Mouse (Mus musculus) intestine, embryonic 16.5 days (tissue): ENCODE results near the gene Swap70. TPM values are rescaled to one million over a fixed set of nuclear protein-coding genes. Genes with fewer than 3 reads are reported as not detected.

Source experiments
- ATAC-seq: fragments of 200-750 bp; cut with Nextera tagmentation; 2 replicates; pipeline ENCODE4 v1.8.0; 2017; ENCODE audit warnings: moderate TSS enrichment, moderate library complexity
- H3K27ac ChIP-seq: fragments of 300-500 bp; sonication (generic); 2 replicates; pipeline ENCODE4 v1.5.1; 2014; ENCODE audit warnings: mild to moderate bottlenecking, low read length
- H3K27me3 ChIP-seq: fragments of 300-500 bp; sonication (generic); replicated peaks from 2 replicates; pipeline ENCODE4 v1.6.1; 2014; ENCODE audit warnings: low read length, control low read depth, mixed read lengths; ENCODE audit not compliant: control insufficient read depth, insufficient read depth
- H3K36me3 ChIP-seq: fragments of 300-500 bp; sonication (generic); 2 replicates; pipeline ENCODE4 v1.6.1; 2014; ENCODE audit warnings: low read length, control low read depth; ENCODE audit not compliant: control insufficient read depth, insufficient read depth
- H3K4me1 ChIP-seq: fragments of 300-500 bp; sonication (generic); 2 replicates; pipeline ENCODE4 v1.6.1; 2014; ENCODE audit warnings: low read length, control low read depth, mixed read lengths; ENCODE audit not compliant: control insufficient read depth, insufficient read depth
- H3K4me2 ChIP-seq: fragments of 300-500 bp; sonication (generic); 2 replicates; pipeline ENCODE4 v1.6.1; 2014; ENCODE audit warnings: low read depth, low read length, control low read depth
- H3K4me3 ChIP-seq: fragments of 300-500 bp; sonication (generic); 2 replicates; pipeline ENCODE4 v1.5.1; 2014; ENCODE audit warnings: mild to moderate bottlenecking, low read length
- H3K9ac ChIP-seq: fragments of 300-500 bp; sonication (generic); 2 replicates; pipeline ENCODE4 v1.6.1; 2014; ENCODE audit warnings: low read depth, low read length
- H3K9me3 ChIP-seq: fragments of 300-500 bp; sonication (generic); 2 replicates; pipeline ENCODE4 v1.6.1; 2016; ENCODE audit warnings: low read length, control low read depth; ENCODE audit not compliant: control insufficient read depth
- WGBS: fragments of 180-500 bp; shearing (Covaris S2); extraction: QIAGEN DNeasy Blood & Tissue Kit; methylation state at CpG from one replicate; pipeline ENCODE4 v1.1.7; 2014; 5-methylcytosine and 5-hydroxymethylcytosine counted together
- polyA plus RNA-seq: library from polyadenylated mRNA; unstranded; fragments of >200 nt; fragmentation: Nextera tagmentation; extraction: Ambion mirVana; gene quantifications from 2 replicates; pipeline ENCODE4 v1.2.1, GENCODE M21; 2015

The Swap70 gene
- polyA plus RNA-seq, 1 experiment from 2014 or later = 28.4 TPM

GRCm38 (mm10) chr7:110286838-110287475 is 65.4 kb downstream of the Swap70 start:
- Histone ChIP-seq H3K36me3 (no peaks in the 10 kb centered on the region), H3K4me3 (no peak overlapping the region), H3K4me2 (no peak overlapping the region), H3K4me1 (peaks cover 11% of the 10 kb centered on the region; the same call in 1 of the 2 replicates), H3K27me3 (no peaks in the 10 kb centered on the region), H3K9ac (no peak overlapping the region), H3K9me3 (no peaks in the 10 kb centered on the region), H3K27ac (no peak overlapping the region)
- 9% methylated on average over 12 of the region's 12 CpGs for WGBS
- peak; percentile 83 for ATAC-seq

GRCm38 (mm10) chr7:110287476-110288071 is 66.1 kb downstream of the Swap70 start:
- WGBS = 63% methylated on average over 8 of the region's 8 CpGs
- peak; percentile 20; the same call in 1 of the 2 replicates for ATAC-seq
- H3K9ac ChIP-seq = no peak overlapping the region

GRCm38 (mm10) chr7:110288191-110288604 is 66.7 kb downstream of the Swap70 start:
- Histone ChIP-seq H3K27me3 (no peaks in the 10 kb centered on the region), H3K9ac (no peak overlapping the region), H3K4me2 (no peak overlapping the region), H3K27ac (peak overlapping the region; percentile 7; the same call in 1 of the 2 replicates), H3K4me1 (peaks cover 11% of the 10 kb centered on the region; the same call in 1 of the 2 replicates), H3K36me3 (no peaks in the 10 kb centered on the region), H3K9me3 (no peaks in the 10 kb centered on the region), H3K4me3 (no peak overlapping the region)
- WGBS = 82% methylated on average over 4 of the region's 4 CpGs
- peak; percentile 49; the same call in 1 of the 2 replicates for ATAC-seq

More at GRCm38 (mm10) chr7:110287476-110288071, 66.1 kb downstream of the Swap70 start:
- H3K4me1 ChIP-seq = peaks cover 11% of the 10 kb centered on the region; the same call in 1 of the 2 replicates
- no peak overlapping the region for H3K27ac ChIP-seq
- H3K4me2 ChIP-seq = no peak overlapping the region
- no peak overlapping the region for H3K4me3 ChIP-seq
- no peaks in the 10 kb centered on the region for H3K36me3 ChIP-seq
- no peaks in the 10 kb centered on the region for H3K9me3 ChIP-seq
- H3K27me3 ChIP-seq = no peaks in the 10 kb centered on the region

GRCm38 (mm10) chr7:110288731-110289191 is 67.2 kb downstream of the Swap70 start:
- WGBS = 63% methylated on average over 6 of the region's 6 CpGs
- Histone ChIP-seq H3K9ac (no peak overlapping the region), H3K36me3 (no peaks in the 10 kb centered on the region), H3K4me2 (no peak overlapping the region), H3K27ac (peak overlapping the region; percentile 73), H3K9me3 (no peaks in the 10 kb centered on the region), H3K4me3 (no peak overlapping the region), H3K27me3 (no peaks in the 10 kb centered on the region), H3K4me1 (peaks cover 11% of the 10 kb centered on the region; the same call in 1 of the 2 replicates)
- ATAC-seq = peak; percentile 56; the same call in 1 of the 2 replicates

GRCm38 (mm10) chr7:110289647-110290046 is 68.1 kb downstream of the Swap70 start:
- Histone ChIP-seq H3K4me1 (peaks cover 11% of the 10 kb centered on the region; the same call in 1 of the 2 replicates), H3K9ac (no peak overlapping the region), H3K4me2 (no peak overlapping the region), H3K4me3 (no peak overlapping the region), H3K27ac (no peak overlapping the region), H3K27me3 (no peaks in the 10 kb centered on the region), H3K9me3 (no peaks in the 10 kb centered on the region), H3K36me3 (no peaks in the 10 kb centered on the region)
- WGBS = 79% methylated on average over 4 of the region's 4 CpGs
- no peak for ATAC-seq

- peaks cover 28% of the 10 kb centered on the region for H3K4me1 ChIP-seq
- peak overlapping the region; percentile 50 for H3K9ac ChIP-seq
- 28% methylated on average over 17 of the region's 17 CpGs for WGBS
- H3K9me3 ChIP-seq = no peaks in the 10 kb centered on the region
- H3K27ac ChIP-seq = peak overlapping the region; percentile 75
- H3K36me3 ChIP-seq = no peaks in the 10 kb centered on the region
- no peak overlapping the region for H3K4me2 ChIP-seq
- no peaks in the 10 kb centered on the region for H3K27me3 ChIP-seq
- no peak overlapping the region for H3K4me3 ChIP-seq
- peak; percentile 83 for ATAC-seq
Observed at GRCm38 (mm10) chr7:110296889-110297603, 75.5 kb downstream of the Swap70 start.

- Histone ChIP-seq H3K4me3 (no peak overlapping the region), H3K36me3 (no peaks in the 10 kb centered on the region), H3K4me1 (peaks cover 28% of the 10 kb centered on the region), H3K27me3 (no peaks in the 10 kb centered on the region), H3K9ac (peak overlapping the region; percentile 50), H3K27ac (peak overlapping the region; percentile 75), H3K9me3 (no peaks in the 10 kb centered on the region), H3K4me2 (no peak overlapping the region)
- 48% methylated on average over 4 of the region's 4 CpGs for WGBS
- ATAC-seq = no peak
Observed at GRCm38 (mm10) chr7:110297611-110298010, 76.1 kb downstream of the Swap70 start.

GRCm38 (mm10) chr7:110298090-110298489 is 76.6 kb downstream of the Swap70 start:
- peaks cover 28% of the 10 kb centered on the region for H3K4me1 ChIP-seq
- no peak overlapping the region for H3K4me2 ChIP-seq
- peak overlapping the region; percentile 75 for H3K27ac ChIP-seq
- H3K9me3 ChIP-seq = no peaks in the 10 kb centered on the region
- no peaks in the 10 kb centered on the region for H3K36me3 ChIP-seq
- H3K4me3 ChIP-seq = no peak overlapping the region
- WGBS = 81% methylated on average over 7 of the region's 7 CpGs
- no peaks in the 10 kb centered on the region for H3K27me3 ChIP-seq
- 0 out of 2 replicates have a peak overlapping the region, but pooled peaks have one; percentile 50 for H3K9ac ChIP-seq
- ATAC-seq = 0 out of 2 replicates have a peak, but pooled peaks have one; percentile 14
